Mouse (Mus musculus): Measurements from ENCODE around the gene Crnkl1.

- TF ChIP-seq CTCF (IDR thresholded peaks at IDR 0.05; ENCODE audit: borderline replicate concordance, insufficient read depth, low read depth, low read length), result no peak
- TF ChIP-seq POLR2A (IDR thresholded peaks at IDR 0.05; ENCODE audit: borderline replicate concordance, insufficient read depth, low read length), result no peak
Observed at GRCm38 (mm10) chr2:145881932-145882331, 52.9 kb downstream of the Crnkl1 start.
